Mouse (Mus musculus) kidney, embryonic 14.5 days (tissue): ENCODE results near the gene Id3. TPM values are rescaled to one million over a fixed set of nuclear protein-coding genes. Genes with fewer than 3 reads are reported as not detected.

Source experiments
- ATAC-seq: fragments of 200-750 bp; cut with Nextera tagmentation; 2 replicates; pipeline ENCODE4 v1.8.0; 2017; ENCODE audit warnings: moderate number of reproducible peaks, mild to moderate bottlenecking, moderate TSS enrichment, moderate library complexity; ENCODE audit not compliant: low FRiP score, low TSS enrichment
- H3K27ac ChIP-seq: fragments of 300-500 bp; sonication (generic); 2 replicates; pipeline ENCODE4 v1.5.1; 2014; ENCODE audit warnings: low read depth, mild to moderate bottlenecking, low read length, moderate library complexity, mixed read lengths
- H3K27me3 ChIP-seq: fragments of 300-500 bp; sonication (generic); 2 replicates; pipeline ENCODE4 v1.6.1; 2014; ENCODE audit warnings: mild to moderate bottlenecking, low read length; ENCODE audit not compliant: control insufficient read depth, insufficient read depth
- H3K36me3 ChIP-seq: fragments of 300-500 bp; sonication (generic); 2 replicates; pipeline ENCODE4 v1.6.1; 2014; ENCODE audit warnings: low read length, mixed read lengths; ENCODE audit not compliant: control insufficient read depth, insufficient read depth
- H3K4me1 ChIP-seq: fragments of 300-500 bp; sonication (generic); 2 replicates; pipeline ENCODE4 v1.6.1; 2014; ENCODE audit warnings: low read length, mixed read lengths; ENCODE audit not compliant: control insufficient read depth, insufficient read depth
- H3K4me2 ChIP-seq: fragments of 300-500 bp; sonication (generic); replicated peaks from 2 replicates; pipeline ENCODE4 v1.6.1; 2014; ENCODE audit warnings: low read depth, mild to moderate bottlenecking, low read length
- H3K4me3 ChIP-seq: fragments of 300-500 bp; sonication (generic); 2 replicates; pipeline ENCODE4 v1.5.1; 2014; ENCODE audit warnings: mild to moderate bottlenecking, low read length
- H3K9ac ChIP-seq: fragments of 300-500 bp; sonication (generic); 2 replicates; pipeline ENCODE4 v1.6.1; 2014; ENCODE audit warnings: low read depth, mild to moderate bottlenecking, low read length, moderate library complexity
- H3K9me3 ChIP-seq: fragments of 300-500 bp; sonication (generic); 2 replicates; pipeline ENCODE4 v1.6.1; 2016; ENCODE audit warnings: low read length; ENCODE audit not compliant: control insufficient read depth
- WGBS: fragments of 180-500 bp; shearing (Covaris S2); extraction: QIAGEN DNeasy Blood & Tissue Kit; methylation state at CpG from one replicate; pipeline ENCODE4 v1.1.7; 2014; 5-methylcytosine and 5-hydroxymethylcytosine counted together
- polyA plus RNA-seq: library from polyadenylated mRNA; unstranded; fragments of >200 nt; fragmentation: Nextera tagmentation; extraction: Ambion mirVana; gene quantifications from 2 replicates; pipeline ENCODE4 v1.2.1, GENCODE M21; 2014

Gene Id3
- polyA plus RNA-seq, 1 experiment from 2014 or later = 848 TPM

DNA sequence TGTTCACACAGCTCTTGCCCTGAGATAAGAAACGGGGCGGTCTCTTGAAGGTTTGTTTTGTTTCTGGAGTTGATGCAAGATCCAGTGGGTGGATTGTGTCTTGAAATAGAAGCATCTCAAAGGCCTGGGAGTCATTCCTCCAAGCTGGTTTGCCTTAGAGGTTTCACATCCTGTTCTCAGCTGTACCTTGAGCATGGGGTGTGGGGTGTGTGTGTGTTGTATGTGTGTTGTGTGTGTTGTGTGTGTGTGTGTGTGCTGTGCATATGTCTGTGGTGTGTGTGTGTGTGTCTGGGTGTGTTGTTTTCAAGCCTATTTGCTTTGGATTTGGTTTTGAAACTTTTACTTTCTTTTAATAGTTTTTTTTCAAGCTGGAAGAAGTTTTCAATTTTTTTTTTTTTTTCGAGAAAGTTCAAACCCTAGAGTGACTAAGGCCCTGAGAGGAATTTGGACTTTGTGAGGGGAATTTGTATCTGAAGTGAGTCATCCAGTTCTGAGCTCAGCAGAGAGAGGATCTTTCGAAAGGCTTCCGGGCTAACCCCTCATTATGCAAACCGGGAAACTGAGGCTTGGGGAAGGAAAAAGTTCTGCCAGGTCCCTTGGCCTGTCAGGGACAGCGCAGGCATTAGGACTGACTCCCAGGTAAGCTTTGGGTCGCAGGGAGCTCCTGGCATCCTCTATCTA, 20.0 kb upstream of the Id3 start:
- Histone ChIP-seq H3K4me3 (no peak overlapping the region), H3K27ac (peak overlapping the region; percentile 19; the same call in 1 of the 2 replicates), H3K9me3 (no peaks in the 10 kb centered on the region), H3K4me1 (peaks cover 22% of the 10 kb centered on the region), H3K27me3 (no peaks in the 10 kb centered on the region), H3K36me3 (no peaks in the 10 kb centered on the region), H3K4me2 (no peak overlapping the region), H3K9ac (no peak overlapping the region)
- no peak for ATAC-seq
- 66% methylated on average over 8 of the region's 8 CpGs for WGBS

DNA sequence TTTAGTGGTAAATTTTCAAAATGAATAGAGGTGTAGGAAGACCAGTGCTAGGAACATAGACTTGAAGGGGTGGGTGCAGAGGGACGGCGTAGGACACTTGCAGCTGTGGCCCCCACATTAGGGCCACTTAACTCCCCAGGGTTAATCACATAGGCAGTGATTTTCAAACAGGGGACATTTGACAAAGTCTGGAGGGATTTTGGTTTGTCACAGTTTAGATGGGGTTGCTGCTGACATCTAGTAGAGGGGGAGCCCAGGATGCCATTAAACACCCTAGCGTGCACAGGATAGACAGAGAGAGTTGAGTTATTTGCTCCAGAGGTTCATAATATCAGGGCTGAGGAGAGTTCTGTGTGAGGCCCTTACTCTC, 19.5 kb upstream of the Id3 start:
- no peak overlapping the region for H3K9ac ChIP-seq
- H3K9me3 ChIP-seq = no peaks in the 10 kb centered on the region
- H3K4me2 ChIP-seq = no peak overlapping the region
- no peaks in the 10 kb centered on the region for H3K27me3 ChIP-seq
- no peaks in the 10 kb centered on the region for H3K36me3 ChIP-seq
- peaks cover 22% of the 10 kb centered on the region for H3K4me1 ChIP-seq
- 81% methylated on average over 3 of the region's 3 CpGs for WGBS
- no peak for ATAC-seq
- H3K4me3 ChIP-seq = no peak overlapping the region
- H3K27ac ChIP-seq = peak overlapping the region; percentile 19; the same call in 1 of the 2 replicates

DNA sequence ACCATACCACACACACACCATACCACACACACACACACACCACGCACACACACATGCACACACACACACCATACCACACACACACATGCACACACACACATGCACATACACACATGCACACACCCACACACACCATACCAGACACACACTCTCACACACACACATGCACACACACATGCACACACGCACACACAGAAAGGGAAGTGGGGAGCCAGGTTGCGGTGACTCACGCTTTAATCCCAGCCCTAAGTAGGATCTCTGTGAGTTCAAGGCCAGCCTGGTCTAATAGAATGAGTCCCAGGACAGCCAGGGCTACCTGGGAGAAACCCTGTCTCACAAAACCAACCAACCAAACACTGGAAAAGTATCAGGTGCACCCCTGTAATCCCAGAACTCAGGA, 18.7 kb upstream of the Id3 start:
- Histone ChIP-seq H3K27ac (no peak overlapping the region), H3K4me3 (no peak overlapping the region), H3K4me2 (no peak overlapping the region), H3K9me3 (peaks cover 4% of the 10 kb centered on the region; the same call in 1 of the 2 replicates), H3K4me1 (peaks cover 18% of the 10 kb centered on the region), H3K27me3 (no peaks in the 10 kb centered on the region), H3K9ac (no peak overlapping the region), H3K36me3 (no peaks in the 10 kb centered on the region)
- no peak for ATAC-seq
- WGBS = 96% methylated on average over 4 of the region's 4 CpGs

DNA sequence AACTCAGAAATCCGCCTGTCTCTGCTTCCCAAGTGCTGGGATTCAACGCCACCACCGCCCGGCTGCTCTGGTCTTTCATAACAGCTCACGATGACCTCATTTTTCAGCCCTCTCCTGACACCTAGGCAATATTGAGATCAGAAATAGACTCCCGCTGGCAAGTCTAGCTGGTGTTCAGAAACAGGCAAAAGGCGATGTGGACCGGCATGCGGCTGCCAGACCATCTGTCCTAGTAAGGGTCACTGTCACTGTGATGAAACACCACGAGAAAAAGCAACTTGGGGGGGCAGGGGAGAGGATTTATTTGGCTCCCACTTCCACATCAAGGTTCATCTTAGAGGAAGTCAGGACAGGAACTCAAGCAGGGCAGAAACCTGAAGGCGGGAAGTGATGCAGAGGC, 17.8 kb upstream of the Id3 start:
- no peak overlapping the region for H3K4me2 ChIP-seq
- no peaks in the 10 kb centered on the region for H3K27me3 ChIP-seq
- peaks cover 6% of the 10 kb centered on the region; the same call in 1 of the 2 replicates for H3K9me3 ChIP-seq
- H3K36me3 ChIP-seq = no peaks in the 10 kb centered on the region
- 88% methylated on average over 11 of the region's 11 CpGs for WGBS
- peaks cover 11% of the 10 kb centered on the region; the same call in 1 of the 2 replicates for H3K4me1 ChIP-seq
- H3K27ac ChIP-seq = no peak overlapping the region
- H3K4me3 ChIP-seq = no peak overlapping the region
- ATAC-seq = no peak
- no peak overlapping the region for H3K9ac ChIP-seq

DNA sequence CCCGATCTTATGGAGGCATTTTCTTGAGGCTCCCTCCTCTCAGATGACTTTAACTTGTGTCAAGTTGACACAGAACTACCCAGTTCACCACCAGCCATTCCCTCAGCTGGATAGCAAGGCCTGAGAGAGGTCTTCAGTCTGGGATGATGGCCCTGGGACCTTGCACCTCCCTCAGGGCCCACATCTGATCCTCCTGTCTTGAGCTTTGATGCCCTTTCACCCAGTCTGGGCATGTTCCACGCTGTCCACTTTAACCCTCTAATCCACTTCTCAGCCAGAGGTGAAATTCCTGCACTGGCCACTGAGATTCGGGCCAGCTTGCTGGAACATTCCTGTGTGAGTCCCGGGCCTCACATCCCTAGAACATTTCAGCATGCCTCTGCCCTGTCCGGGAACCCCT, 17.3 kb upstream of the Id3 start:
- ATAC-seq = no peak
- 69% methylated on average over 5 of the region's 5 CpGs for WGBS
- H3K36me3 ChIP-seq = no peaks in the 10 kb centered on the region
- no peak overlapping the region for H3K4me2 ChIP-seq
- peaks cover 11% of the 10 kb centered on the region; the same call in 1 of the 2 replicates for H3K4me1 ChIP-seq
- H3K9me3 ChIP-seq = peaks cover 6% of the 10 kb centered on the region; the same call in 1 of the 2 replicates
- no peak overlapping the region for H3K27ac ChIP-seq
- H3K9ac ChIP-seq = no peak overlapping the region
- H3K27me3 ChIP-seq = no peaks in the 10 kb centered on the region
- no peak overlapping the region for H3K4me3 ChIP-seq

DNA sequence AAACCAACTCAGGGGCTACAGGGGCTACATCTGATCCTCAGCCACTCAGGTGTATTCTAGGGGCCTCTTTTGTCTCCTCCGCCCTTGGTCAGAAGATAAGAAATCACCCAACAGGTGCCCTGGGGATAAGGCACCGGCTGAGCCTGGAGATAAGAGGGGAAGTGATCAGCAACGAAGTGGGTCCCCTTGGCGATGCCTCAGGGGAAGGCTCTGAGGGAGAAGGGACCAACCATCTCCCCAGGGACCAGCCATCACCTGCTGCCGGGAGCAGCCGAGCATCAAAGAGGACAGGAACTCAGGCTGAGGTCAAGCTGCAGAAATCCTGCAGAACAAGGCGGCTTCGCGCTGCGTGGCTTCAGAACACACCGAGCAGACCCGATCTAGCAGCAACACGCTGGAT, 15.6 kb upstream of the Id3 start:
- H3K9ac ChIP-seq = no peak overlapping the region; the same call in 1 of the 2 replicates
- no peak for ATAC-seq
- WGBS = 65% methylated on average over 13 of the region's 13 CpGs
- peaks cover 6% of the 10 kb centered on the region; the same call in 1 of the 2 replicates for H3K9me3 ChIP-seq
- H3K4me2 ChIP-seq = no peak overlapping the region
- no peak overlapping the region for H3K4me3 ChIP-seq
- peaks cover 11% of the 10 kb centered on the region; the same call in 1 of the 2 replicates for H3K4me1 ChIP-seq
- H3K27ac ChIP-seq = no peak overlapping the region
- H3K27me3 ChIP-seq = no peaks in the 10 kb centered on the region
- H3K36me3 ChIP-seq = no peaks in the 10 kb centered on the region

DNA sequence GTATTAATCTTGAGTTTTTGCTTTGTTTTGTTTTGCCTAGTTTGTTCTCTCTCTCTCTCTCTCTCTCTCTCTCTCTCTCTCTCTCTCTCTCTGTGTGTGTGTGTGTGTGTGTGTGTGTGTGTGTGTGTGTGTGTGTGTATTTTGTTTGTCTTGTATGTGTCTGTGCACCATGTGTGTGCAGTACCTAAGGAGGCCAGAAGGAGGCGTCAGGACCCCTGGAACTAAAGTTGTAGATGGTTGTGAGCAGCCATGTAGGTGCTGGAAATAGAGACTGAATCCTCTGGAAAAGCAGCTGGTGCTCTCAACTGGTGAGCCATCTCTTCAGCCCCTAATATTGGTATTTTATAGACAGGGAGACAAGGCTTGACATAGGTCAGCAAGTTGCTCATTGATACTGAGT, 13.5 kb upstream of the Id3 start:
- WGBS = 95% methylated on average over 1 of the region's 1 CpGs
- Histone ChIP-seq H3K4me1 (peaks cover 21% of the 10 kb centered on the region), H3K27ac (no peak overlapping the region), H3K4me2 (no peak overlapping the region), H3K4me3 (no peak overlapping the region), H3K9me3 (peaks cover 6% of the 10 kb centered on the region; the same call in 1 of the 2 replicates), H3K9ac (no peak overlapping the region), H3K36me3 (no peaks in the 10 kb centered on the region), H3K27me3 (no peaks in the 10 kb centered on the region)
- ATAC-seq = no peak

DNA sequence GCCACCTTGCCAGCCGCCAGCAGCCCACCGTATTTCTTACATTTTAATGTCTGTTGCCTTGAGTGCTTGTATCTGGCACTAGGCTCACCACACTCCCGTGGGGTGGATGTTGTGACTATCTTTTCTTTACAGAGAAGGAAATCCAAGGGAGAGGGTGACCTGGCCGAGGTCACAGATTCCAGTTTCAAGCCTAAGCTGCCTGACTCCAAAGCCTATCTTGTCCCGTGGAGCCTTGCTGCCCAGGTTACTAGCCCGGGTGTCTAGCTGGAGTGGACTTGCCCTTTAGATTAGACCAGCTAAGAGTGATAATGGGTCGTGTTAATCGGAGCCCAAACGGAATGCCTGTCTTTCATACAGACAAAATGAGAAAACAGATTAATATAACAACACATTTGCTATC, 9.5 kb upstream of the Id3 start:
- 26% methylated on average over 9 of the region's 9 CpGs for WGBS
- H3K27ac ChIP-seq = peak overlapping the region; percentile 99
- H3K9ac ChIP-seq = peak overlapping the region; percentile 75
- H3K4me3 ChIP-seq = peak overlapping the region; percentile 43; the same call in 1 of the 2 replicates
- no peaks in the 10 kb centered on the region for H3K27me3 ChIP-seq
- H3K4me1 ChIP-seq = peaks cover 39% of the 10 kb centered on the region
- peak overlapping the region; percentile 77 for H3K4me2 ChIP-seq
- peaks cover 6% of the 10 kb centered on the region; the same call in 1 of the 2 replicates for H3K9me3 ChIP-seq
- H3K36me3 ChIP-seq = no peaks in the 10 kb centered on the region
- ATAC-seq = no peak

DNA sequence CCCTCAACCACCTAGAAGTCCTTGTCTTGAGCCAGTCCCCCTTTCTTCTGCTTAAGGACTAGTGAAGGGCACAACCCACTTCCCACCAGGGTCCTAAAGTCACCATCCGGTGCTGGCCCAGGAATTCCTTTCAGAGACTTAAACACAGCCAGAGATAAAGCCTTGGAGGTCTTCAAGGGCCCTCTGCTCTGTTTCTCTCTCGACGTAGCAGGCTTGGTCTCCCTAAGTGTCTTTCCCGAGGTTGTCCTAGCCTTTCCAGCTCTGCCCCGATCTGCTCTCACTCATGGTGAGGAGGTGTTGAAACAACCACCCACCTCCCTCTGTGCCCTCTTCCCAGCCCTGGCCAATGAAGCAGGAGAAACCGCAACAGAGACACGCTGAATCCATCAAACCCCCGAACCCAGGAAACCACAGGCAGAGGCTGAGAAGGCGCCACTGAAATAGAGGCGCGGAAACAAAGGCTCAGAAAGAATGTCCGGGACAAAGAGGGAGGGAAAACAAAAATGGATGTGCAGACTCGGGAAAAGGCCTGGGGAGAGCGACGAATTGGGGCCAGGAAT, 8.8 kb upstream of the Id3 start:
- ATAC-seq = peak; percentile 17; the same call in 1 of the 2 replicates
- Histone ChIP-seq H3K4me3 (peak overlapping the region; percentile 43), H3K4me2 (peak overlapping the region; percentile 77), H3K9me3 (peaks cover 3% of the 10 kb centered on the region; the same call in 1 of the 2 replicates), H3K27ac (peak overlapping the region; percentile 99), H3K4me1 (peaks cover 46% of the 10 kb centered on the region), H3K9ac (peak overlapping the region; percentile 75), H3K36me3 (no peaks in the 10 kb centered on the region), H3K27me3 (no peaks in the 10 kb centered on the region)
- under 1% methylated on average over 15 of the region's 15 CpGs for WGBS
